Mouse (Mus musculus): Measurements from ENCODE around the gene Mterf4. TPM values are rescaled to one million over a fixed set of nuclear protein-coding genes. Genes with fewer than 3 reads are reported as not detected.

Mterf4 gene
- polyA plus RNA-seq, 1 experiment from 2014 or later: 32.2 TPM

Small RNA genes within 50 kb of the gene (microRNA-seq; reads per million reads assigned to microRNA genes)
- gene Mir6345 (not detected), gene Mir6901 (not detected), gene Mir6902 (not detected)

Other genes starting within 250 kb of the Mterf4 start
- gene Kif1a, start 204.0 kb downstream of the Mterf4 start, polyA plus RNA-seq (2015; fragmentation: Nextera tagmentation; extraction: Ambion mirVana): 514 and 519 TPM in 2 replicates
- gene Agxt, start 170.7 kb downstream of the Mterf4 start, polyA plus RNA-seq (2015; fragmentation: Nextera tagmentation; extraction: Ambion mirVana): not detected in 2 replicates
- gene 2310007B03Rik, start 145.0 kb downstream of the Mterf4 start, polyA plus RNA-seq (2015; fragmentation: Nextera tagmentation; extraction: Ambion mirVana): 0.11 TPM in 1 of 2 replicates, not detected in the other
- 0.51 and 0.74 TPM in 2 replicates for gene Crocc2, start 137.2 kb downstream of the Mterf4 start, polyA plus RNA-seq (2015; fragmentation: Nextera tagmentation; extraction: Ambion mirVana)
- 5.5 and 6.2 TPM in 2 replicates for gene Sned1, start 70.1 kb downstream of the Mterf4 start, polyA plus RNA-seq (2015; fragmentation: Nextera tagmentation; extraction: Ambion mirVana)
- 53.1 and 56.2 TPM in 2 replicates for gene Ppp1r7, start 36.9 kb upstream of the Mterf4 start, polyA plus RNA-seq (2015; fragmentation: Nextera tagmentation; extraction: Ambion mirVana)
- 6.8 and 7.9 TPM in 2 replicates for gene Pask, start 37.6 kb upstream of the Mterf4 start, polyA plus RNA-seq (2015; fragmentation: Nextera tagmentation; extraction: Ambion mirVana)
- 0.92 and 1.2 TPM in 2 replicates for gene Ano7, start 68.0 kb upstream of the Mterf4 start, polyA plus RNA-seq (2015; fragmentation: Nextera tagmentation; extraction: Ambion mirVana)
- gene Hdlbp, start 172.9 kb upstream of the Mterf4 start, polyA plus RNA-seq (2015; fragmentation: Nextera tagmentation; extraction: Ambion mirVana): 53.5 and 66.7 TPM in 2 replicates
- 3.8 and 4.4 TPM in 2 replicates for gene Farp2, start 206.2 kb upstream of the Mterf4 start, polyA plus RNA-seq (2015; fragmentation: Nextera tagmentation; extraction: Ambion mirVana)

All from midbrain, embryonic 16.5 days (tissue).